Mouse (Mus musculus) heart, embryonic 15.5 days (tissue): ENCODE measurements at regions not wholly inside any gene's neighbourhood (a gene's known extent, or its start where the extent isn't known, plus 50 kb on each side); places are given as distances from the start of the nearest gene placed in this dataset.

ENCODE experiments used
- ATAC-seq: fragments of 200-750 bp; cut with Nextera tagmentation; replicated peaks from 2 replicates; pipeline ENCODE4 v1.8.0; 2017; ENCODE audit warnings: low read depth, moderate TSS enrichment; ENCODE audit not compliant: insufficient number of reproducible peaks, insufficient read depth, low FRiP score
- H3K27ac ChIP-seq: fragments of 300-500 bp; sonication (generic); 2 replicates; pipeline ENCODE4 v1.5.1; 2015; ENCODE audit warnings: mild to moderate bottlenecking, inconsistent platforms
- H3K27me3 ChIP-seq: fragments of 300-500 bp; sonication (generic); 2 replicates; pipeline ENCODE4 v1.6.1; 2015; ENCODE audit warnings: inconsistent platforms
- H3K36me3 ChIP-seq: fragments of 300-500 bp; sonication (generic); 2 replicates; pipeline ENCODE4 v1.6.1; 2015; ENCODE audit warnings: mild to moderate bottlenecking, inconsistent platforms
- H3K4me1 ChIP-seq: fragments of 300-500 bp; sonication (generic); replicated peaks from 2 replicates; pipeline ENCODE4 v1.6.1; 2015; ENCODE audit warnings: inconsistent platforms
- H3K4me2 ChIP-seq: fragments of 300-500 bp; sonication (generic); 2 replicates; pipeline ENCODE4 v1.6.1; 2015; ENCODE audit warnings: inconsistent platforms, mild to moderate bottlenecking, moderate library complexity
- H3K4me3 ChIP-seq: fragments of 300-500 bp; sonication (generic); 2 replicates; pipeline ENCODE4 v1.5.1; 2015; ENCODE audit warnings: mild to moderate bottlenecking, inconsistent platforms
- H3K9ac ChIP-seq: fragments of 300-500 bp; sonication (generic); 2 replicates; pipeline ENCODE4 v1.6.1; 2015; ENCODE audit warnings: mild to moderate bottlenecking, inconsistent platforms
- H3K9me3 ChIP-seq: fragments of 300-500 bp; sonication (generic); replicated peaks from 2 replicates; pipeline ENCODE4 v1.6.1; 2016; ENCODE audit warnings: inconsistent platforms
- WGBS: fragments of 180-500 bp; shearing (Covaris S2); methylation state at CpG from one replicate; pipeline ENCODE4 v1.1.7; 2015; ENCODE audit warnings: mixed read lengths; 5-methylcytosine and 5-hydroxymethylcytosine counted together

GRCm38 (mm10) chrX:12219474-12219873, 59.3 kb upstream of the Bcor start:
- Histone ChIP-seq H3K36me3 (no peaks in the 10 kb centered on the region), H3K27me3 (peaks cover 1% of the 10 kb centered on the region; the same call in 1 of the 2 replicates), H3K27ac (no peak overlapping the region), H3K9ac (no peak overlapping the region), H3K4me3 (no peak overlapping the region), H3K4me2 (no peak overlapping the region), H3K9me3 (no peaks in the 10 kb centered on the region), H3K4me1 (no peaks in the 10 kb centered on the region)
- WGBS = 65% methylated on average over 8 of the region's 8 CpGs
- ATAC-seq = no peak

GRCm38 (mm10) chrX:12224314-12224713, 64.2 kb upstream of the Bcor start:
- H3K9me3 ChIP-seq = no peaks in the 10 kb centered on the region
- H3K4me2 ChIP-seq = no peak overlapping the region
- H3K36me3 ChIP-seq = no peaks in the 10 kb centered on the region
- peaks cover 4% of the 10 kb centered on the region for H3K4me1 ChIP-seq
- no peak overlapping the region for H3K9ac ChIP-seq
- ATAC-seq = no peak
- H3K27ac ChIP-seq = no peak overlapping the region
- 72% methylated on average over 4 of the region's 4 CpGs for WGBS
- H3K4me3 ChIP-seq = no peak overlapping the region
- peaks cover 8% of the 10 kb centered on the region; the same call in 1 of the 2 replicates for H3K27me3 ChIP-seq

GRCm38 (mm10) chrX:12225116-12225891, 65.1 kb upstream of the Bcor start:
- no peak overlapping the region for H3K9ac ChIP-seq
- H3K4me2 ChIP-seq = peak overlapping the region; percentile 55
- H3K9me3 ChIP-seq = no peaks in the 10 kb centered on the region
- no peaks in the 10 kb centered on the region for H3K36me3 ChIP-seq
- no peak for ATAC-seq
- H3K4me1 ChIP-seq = peaks cover 4% of the 10 kb centered on the region
- peak overlapping the region; percentile 13; the same call in 1 of the 2 replicates for H3K4me3 ChIP-seq
- 5% methylated on average over 16 of the region's 19 CpGs for WGBS
- H3K27me3 ChIP-seq = peaks cover 8% of the 10 kb centered on the region; the same call in 1 of the 2 replicates
- H3K27ac ChIP-seq = no peak overlapping the region

- WGBS = 20% methylated on average over 3 of the region's 3 CpGs
- H3K9ac ChIP-seq = no peak overlapping the region
- H3K27me3 ChIP-seq = peaks cover 8% of the 10 kb centered on the region; the same call in 1 of the 2 replicates
- peak overlapping the region; percentile 13; the same call in 1 of the 2 replicates for H3K4me3 ChIP-seq
- H3K4me1 ChIP-seq = peaks cover 4% of the 10 kb centered on the region
- ATAC-seq = no peak
- no peaks in the 10 kb centered on the region for H3K9me3 ChIP-seq
- no peaks in the 10 kb centered on the region for H3K36me3 ChIP-seq
- no peak overlapping the region for H3K27ac ChIP-seq
- peak overlapping the region; percentile 55 for H3K4me2 ChIP-seq
These were observed 65.7 kb upstream of the Bcor start for GRCm38 (mm10) chrX:12225892-12226206.

GRCm38 (mm10) chrX:12240505-12241011, 80.4 kb upstream of the Bcor start:
- Histone ChIP-seq H3K4me2 (no peak overlapping the region), H3K27ac (no peak overlapping the region), H3K9ac (no peak overlapping the region), H3K4me3 (no peak overlapping the region), H3K9me3 (no peaks in the 10 kb centered on the region), H3K27me3 (no peaks in the 10 kb centered on the region), H3K4me1 (no peaks in the 10 kb centered on the region), H3K36me3 (no peaks in the 10 kb centered on the region)
- 52% methylated on average over 4 of the region's 4 CpGs for WGBS
- no peak for ATAC-seq

GRCm38 (mm10) chrX:12241751-12242150, 81.6 kb upstream of the Bcor start:
- no peak overlapping the region for H3K9ac ChIP-seq
- 39% methylated on average over 4 of the region's 4 CpGs for WGBS
- H3K4me2 ChIP-seq = no peak overlapping the region
- no peak overlapping the region for H3K27ac ChIP-seq
- H3K27me3 ChIP-seq = no peaks in the 10 kb centered on the region
- H3K9me3 ChIP-seq = no peaks in the 10 kb centered on the region
- no peaks in the 10 kb centered on the region for H3K36me3 ChIP-seq
- no peak for ATAC-seq
- no peaks in the 10 kb centered on the region for H3K4me1 ChIP-seq
- no peak overlapping the region for H3K4me3 ChIP-seq

GRCm38 (mm10) chrX:12249071-12249470, 88.9 kb upstream of the Bcor start:
- no peak overlapping the region for H3K4me2 ChIP-seq
- no peaks in the 10 kb centered on the region for H3K36me3 ChIP-seq
- H3K4me1 ChIP-seq = no peaks in the 10 kb centered on the region
- no peak overlapping the region for H3K27ac ChIP-seq
- H3K27me3 ChIP-seq = no peaks in the 10 kb centered on the region
- 43% methylated on average over 4 of the region's 4 CpGs for WGBS
- H3K9ac ChIP-seq = no peak overlapping the region
- H3K4me3 ChIP-seq = no peak overlapping the region
- ATAC-seq = no peak
- H3K9me3 ChIP-seq = no peaks in the 10 kb centered on the region

- H3K36me3 ChIP-seq = no peaks in the 10 kb centered on the region
- no peak for ATAC-seq
- no peaks in the 10 kb centered on the region for H3K4me1 ChIP-seq
- 74% methylated on average over 4 of the region's 4 CpGs for WGBS
- no peaks in the 10 kb centered on the region for H3K9me3 ChIP-seq
- H3K4me3 ChIP-seq = no peak overlapping the region
- no peaks in the 10 kb centered on the region for H3K27me3 ChIP-seq
- no peak overlapping the region for H3K27ac ChIP-seq
- no peak overlapping the region for H3K9ac ChIP-seq
- no peak overlapping the region for H3K4me2 ChIP-seq
These were observed 89.8 kb upstream of the Bcor start for GRCm38 (mm10) chrX:12249911-12250310.

- H3K9ac ChIP-seq = peak overlapping the region; percentile 52
- H3K27me3 ChIP-seq = no peaks in the 10 kb centered on the region
- H3K4me2 ChIP-seq = peak overlapping the region; percentile 75
- ATAC-seq = peak; percentile 64; the same call in 1 of the 2 replicates
- WGBS = 12% methylated on average over 32 of the region's 32 CpGs
- peak overlapping the region; percentile 49 for H3K4me3 ChIP-seq
- no peaks in the 10 kb centered on the region for H3K4me1 ChIP-seq
- no peaks in the 10 kb centered on the region for H3K36me3 ChIP-seq
- H3K9me3 ChIP-seq = no peaks in the 10 kb centered on the region
- no peak overlapping the region for H3K27ac ChIP-seq
These were observed 91.9 kb upstream of the Bcor start for GRCm38 (mm10) chrX:12251853-12252679.

- Histone ChIP-seq H3K27ac (no peak overlapping the region), H3K36me3 (no peaks in the 10 kb centered on the region), H3K4me3 (peak overlapping the region; percentile 49), H3K9me3 (no peaks in the 10 kb centered on the region), H3K27me3 (no peaks in the 10 kb centered on the region), H3K4me2 (peak overlapping the region; percentile 75), H3K9ac (peak overlapping the region; percentile 52), H3K4me1 (no peaks in the 10 kb centered on the region)
- 4% methylated on average over 16 of the region's 16 CpGs for WGBS
- 0 out of 2 replicates have a peak, but pooled peaks have one; percentile 7 for ATAC-seq
These were observed 92.5 kb upstream of the Bcor start for GRCm38 (mm10) chrX:12252680-12253021.

- H3K4me3 ChIP-seq = no peak overlapping the region
- H3K9me3 ChIP-seq = no peaks in the 10 kb centered on the region
- H3K36me3 ChIP-seq = no peaks in the 10 kb centered on the region
- H3K27me3 ChIP-seq = no peaks in the 10 kb centered on the region
- H3K9ac ChIP-seq = no peak overlapping the region
- H3K4me1 ChIP-seq = no peaks in the 10 kb centered on the region
- H3K4me2 ChIP-seq = no peak overlapping the region
- WGBS = 56% methylated on average over 8 of the region's 8 CpGs
- ATAC-seq = no peak
- H3K27ac ChIP-seq = no peak overlapping the region
These were observed 96.6 kb upstream of the Bcor start for GRCm38 (mm10) chrX:12256758-12257157.
